Mouse (Mus musculus) gastrocnemius, adult 18-20 months (tissue): ENCODE measurements around the gene Flt1. TPM values are rescaled to one million over a fixed set of nuclear protein-coding genes. Genes with fewer than 3 reads are reported as not detected.

ENCODE experiments used
- DNase-seq: peaks from one replicate; pipeline ENCODE4 v3.0.0; 2021; ENCODE audit warnings: low spot score
- long read RNA-seq, 2 experiments: library from polyadenylated mRNA; stranded (forward); transcript quantifications; one replicate each; pipeline ENCODE4 v2.0.0; 2021
- total RNA-seq, 2 experiments: library from RNA; stranded (reverse); gene quantifications; 2 replicates each; pipeline ENCODE4 v1.2.3; 2021

Gene Flt1
- 10 to 100 TPM; 25.8 to 28.7 TPM for total RNA-seq
- long read RNA-seq, experiment 1, full-length matches to known transcripts, result 7 of 11 reads
- long read RNA-seq, experiment 1, partial matches to known transcripts, result 1 of 11 reads
- long read RNA-seq, experiment 1, other reads (novel, unspliced or antisense), result 3 of 11 reads
- long read RNA-seq, experiment 2, full-length matches to known transcripts, result 2 of 5 reads
- long read RNA-seq, experiment 2, partial matches to known transcripts, result 1 of 5 reads
- long read RNA-seq, experiment 2, other reads (novel, unspliced or antisense), result 2 of 5 reads

DNA sequence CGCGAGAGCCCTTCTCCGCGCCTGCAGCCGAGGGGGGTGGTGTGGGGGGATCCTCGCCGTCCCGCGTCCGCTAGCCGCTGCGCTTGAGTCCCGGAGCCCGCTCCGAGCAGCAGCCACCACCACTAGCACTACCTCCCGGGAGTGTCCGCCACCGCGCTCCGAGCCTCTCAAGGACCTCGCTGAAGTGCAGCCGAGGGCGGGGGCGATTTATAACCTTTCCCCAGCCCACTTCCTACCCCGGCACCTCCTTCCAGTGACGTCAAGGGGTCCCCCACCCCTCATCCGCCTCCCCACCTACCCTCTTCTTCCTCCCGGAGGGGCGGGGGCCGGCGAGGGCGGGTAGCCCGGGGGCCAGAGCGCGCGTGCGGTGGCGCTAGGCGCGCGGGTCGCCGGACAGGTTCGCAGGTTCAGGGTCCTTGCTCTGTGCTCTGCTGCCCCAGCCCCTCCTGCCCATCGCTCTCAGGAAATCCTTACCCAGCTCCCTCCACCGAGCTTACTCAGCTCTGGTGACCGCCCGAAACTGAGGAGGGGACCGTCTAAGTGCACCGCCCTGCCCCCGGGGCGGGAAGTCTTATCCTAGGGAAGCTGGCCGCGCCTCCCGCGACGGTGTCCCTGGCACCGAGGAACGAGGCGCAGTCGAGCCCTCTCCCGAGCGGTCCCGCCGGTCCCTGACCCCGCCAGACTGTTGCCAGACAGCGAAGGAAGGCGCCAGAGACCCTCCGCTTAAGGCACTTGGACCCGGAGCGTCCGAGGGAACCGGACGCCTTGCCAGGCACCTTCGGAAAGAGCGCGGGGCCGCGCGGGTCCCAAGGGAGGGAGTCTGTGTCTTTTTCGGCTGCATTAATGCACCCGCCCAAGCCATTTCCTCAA lies at the start of gene Flt1:
Flt1 (minus strand) TSS at position 181 of the 870 bp plus-strand sequence.
- peak; percentile 40 for DNase-seq

DNA sequence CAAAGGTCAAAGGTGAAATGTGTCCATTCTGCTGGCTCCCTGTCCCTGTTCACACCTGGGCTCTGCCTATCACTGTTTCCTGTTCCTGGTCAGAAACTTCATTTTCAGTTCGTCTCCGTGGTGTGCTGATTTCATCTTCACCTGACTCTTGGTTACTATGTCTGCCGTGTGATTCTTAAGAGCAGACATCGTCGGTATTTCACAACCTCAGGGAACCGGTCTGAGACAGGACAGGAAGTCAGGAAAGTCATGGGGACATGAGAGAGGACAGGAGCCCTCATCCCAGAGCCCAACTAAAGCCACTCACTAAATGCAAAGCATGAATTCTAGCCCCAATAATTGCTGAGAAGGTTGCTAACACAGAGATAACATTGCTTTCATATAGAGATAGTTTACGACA lies 49.4 kb upstream of the Flt1 start:
- no peak for DNase-seq

DNA sequence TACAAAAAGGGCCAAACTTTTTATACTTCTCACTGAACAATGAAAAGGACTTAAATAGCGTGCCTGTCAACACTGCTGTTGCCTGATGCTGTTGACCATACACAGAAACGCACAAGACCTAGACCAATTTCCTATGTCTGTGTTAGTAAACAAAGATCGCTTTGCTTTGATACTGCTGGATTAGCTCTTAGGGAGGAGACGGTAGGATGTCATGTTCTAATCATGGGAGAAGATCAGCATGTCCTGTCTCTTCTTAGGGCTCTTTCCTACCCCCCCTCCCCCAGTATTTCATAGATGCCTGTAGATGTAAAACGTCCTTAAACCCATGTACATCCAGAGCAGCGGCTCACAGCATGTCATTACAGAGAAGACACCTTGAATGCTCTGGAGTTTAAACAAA lies 44.1 kb upstream of the Flt1 start:
- DNase-seq, result no peak

DNA sequence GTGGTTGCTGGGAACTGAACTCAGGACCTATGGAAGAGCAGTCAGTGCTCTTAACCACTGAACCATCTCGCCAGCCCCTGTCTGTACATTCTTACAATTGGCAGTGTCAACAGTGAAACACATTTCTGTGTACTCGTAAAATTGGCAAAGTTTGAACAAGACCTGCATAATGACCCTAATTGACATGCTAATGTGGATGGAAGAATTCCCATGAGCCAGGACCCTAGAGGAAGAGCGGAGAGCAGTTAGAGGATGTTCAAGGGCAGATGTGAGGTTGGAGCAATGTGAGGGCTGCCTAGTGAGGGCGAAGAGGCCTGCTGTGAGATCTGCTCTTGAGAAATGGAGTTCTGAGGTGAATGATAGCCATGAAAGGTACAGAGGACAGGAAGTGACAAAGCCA lies 38.2 kb upstream of the Flt1 start:
- DNase-seq, result no peak

DNA sequence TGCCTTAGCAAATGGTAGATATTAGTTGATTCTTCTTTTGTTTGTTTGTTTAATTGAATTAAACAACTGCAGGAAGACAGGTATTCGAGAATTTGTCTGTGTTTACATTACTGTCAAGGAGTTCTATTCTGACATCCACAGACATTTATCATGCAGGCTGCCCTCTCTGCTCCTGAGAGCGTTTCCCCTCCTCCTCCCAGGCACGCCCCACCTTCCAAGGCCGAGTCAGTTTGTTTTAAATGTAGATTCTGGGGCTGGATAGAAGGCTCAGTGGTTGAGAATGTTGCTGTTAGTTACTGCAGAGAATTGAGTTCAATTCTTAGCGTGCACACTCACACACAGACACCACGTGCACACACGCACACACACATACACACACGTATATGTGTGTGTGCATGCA lies 36.2 kb upstream of the Flt1 start:
- no peak for DNase-seq

DNA sequence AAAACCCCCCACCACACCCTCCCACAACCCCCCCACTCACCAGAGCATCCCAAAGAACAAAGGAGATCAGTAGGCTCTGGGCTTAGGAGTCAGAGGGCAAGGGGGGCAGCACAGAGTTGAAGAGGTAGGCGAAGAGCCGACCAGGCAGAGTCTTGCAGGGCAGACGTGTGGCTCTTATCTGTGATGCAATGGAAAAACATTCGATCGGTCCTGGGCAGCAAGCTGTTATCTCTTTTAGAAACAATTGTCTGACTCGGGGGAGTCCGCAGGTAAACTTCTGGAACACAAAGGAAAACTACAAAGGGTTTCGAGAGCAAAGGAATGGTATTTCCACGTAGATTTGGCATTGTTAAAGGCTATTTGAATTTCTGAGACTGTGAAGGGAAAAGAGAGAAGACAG lies 35.5 kb upstream of the Flt1 start:
- no peak for DNase-seq

DNA sequence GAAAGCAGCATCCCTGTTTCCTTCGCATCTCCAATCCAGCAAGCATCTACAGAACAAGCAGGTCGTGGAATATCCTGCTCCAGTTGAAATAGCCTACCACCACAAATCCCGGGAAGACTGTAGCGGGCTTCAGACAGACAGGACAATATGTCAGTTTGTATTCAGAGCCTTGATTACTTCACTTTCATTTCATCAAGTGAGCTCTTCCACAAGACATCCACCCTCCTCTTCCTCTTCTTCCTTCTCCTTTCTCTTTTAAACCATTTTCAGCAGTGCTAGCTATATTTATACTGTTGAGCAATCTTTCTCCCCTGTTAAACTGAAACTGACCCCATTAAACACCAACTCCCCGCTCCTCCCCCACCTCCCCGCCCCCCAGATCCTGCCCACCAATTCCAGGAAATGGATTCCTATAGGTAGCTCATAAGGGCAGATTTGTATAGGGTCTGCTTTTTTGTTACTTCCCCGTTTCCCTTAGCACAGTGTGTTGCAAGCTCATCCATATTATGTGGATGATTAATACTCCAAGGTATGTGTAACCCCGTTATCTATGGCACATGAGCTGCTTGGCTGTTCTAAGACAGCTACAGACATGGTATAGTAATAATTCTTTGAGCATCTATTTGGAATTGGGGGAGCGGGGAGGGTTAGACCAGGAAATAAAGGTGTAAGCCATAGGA lies 33.0 kb upstream of the Flt1 start:
- DNase-seq, result no peak

DNA sequence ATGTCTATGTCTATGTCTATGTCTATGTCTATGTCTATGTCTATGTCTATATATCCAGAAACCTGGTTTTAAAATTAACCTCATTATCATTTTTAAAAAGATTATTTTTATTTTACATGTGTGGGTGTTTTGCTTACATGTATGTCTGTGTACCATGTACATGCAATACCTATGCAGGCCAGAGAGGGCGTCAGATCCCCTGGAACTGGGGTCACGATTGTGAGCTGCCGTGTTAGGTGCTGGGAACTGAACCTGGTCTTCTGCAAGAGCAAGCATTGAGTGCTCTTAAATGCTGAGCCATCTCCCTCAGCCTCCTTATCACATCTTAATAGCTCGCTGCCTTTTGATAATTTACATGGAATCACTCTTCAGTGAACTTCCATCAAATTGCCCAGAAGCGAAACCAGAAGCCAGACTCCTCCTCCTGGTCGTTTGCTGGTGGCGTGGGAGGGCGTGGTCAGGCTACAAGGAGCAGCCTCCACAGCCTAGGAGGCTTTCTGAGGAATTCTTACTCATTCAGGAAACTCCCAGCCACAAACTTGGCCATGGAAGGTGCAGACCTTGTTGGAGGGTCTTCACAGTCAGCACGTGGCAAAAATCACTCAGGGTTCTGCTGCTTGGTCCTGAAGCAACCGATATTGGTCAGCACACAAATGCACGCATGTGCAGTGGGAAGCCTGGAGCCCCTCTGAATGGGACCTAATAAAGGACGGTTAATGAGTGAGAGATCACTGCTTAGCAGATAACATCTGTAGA lies 32.2 kb upstream of the Flt1 start:
- DNase-seq, result peak; percentile 16

DNA sequence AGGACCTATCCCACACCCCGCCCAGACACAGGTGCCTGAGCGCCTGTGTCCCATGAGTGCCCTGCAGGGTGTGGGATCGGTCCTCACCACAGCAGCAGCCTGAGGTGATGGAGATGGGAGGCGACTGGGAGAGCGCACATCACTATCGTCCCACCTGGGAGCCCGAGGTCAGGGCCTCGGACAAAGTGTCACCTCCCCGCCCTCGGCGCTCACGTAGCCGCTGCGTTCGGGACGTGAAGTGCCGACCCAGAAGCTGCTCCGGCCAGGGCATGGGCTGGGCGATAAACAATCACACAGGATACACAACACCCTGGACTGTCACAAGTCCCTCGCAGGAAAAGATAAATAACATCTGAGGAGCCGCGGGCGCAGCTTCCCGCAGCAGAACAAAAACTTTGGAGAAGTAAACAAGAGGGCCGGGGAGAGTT lies 27.1 kb upstream of the Flt1 start:
- no peak for DNase-seq

DNA sequence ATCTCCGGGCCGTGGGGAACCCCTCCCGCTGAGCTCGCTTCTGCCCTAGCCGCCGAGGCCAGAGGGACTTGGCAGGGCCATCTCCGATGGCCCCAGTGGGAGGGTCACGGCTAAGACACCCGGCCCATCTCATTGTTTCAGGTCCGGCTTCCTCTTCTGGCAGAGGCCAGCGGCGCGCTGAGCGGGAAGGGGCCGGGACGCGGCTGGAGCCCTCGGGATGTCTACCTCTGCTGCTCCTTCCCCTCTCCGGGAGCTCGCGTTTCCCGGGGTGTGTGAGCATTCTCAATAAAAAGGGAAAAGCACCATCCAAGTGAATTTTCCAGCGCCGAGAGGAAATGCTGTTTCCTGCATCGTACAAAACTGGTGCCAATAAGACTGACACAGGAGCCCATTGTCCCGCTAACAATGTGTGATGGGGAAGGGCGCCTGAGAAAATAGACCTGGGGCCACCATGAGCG lies 25.9 kb upstream of the Flt1 start:
- DNase-seq, result peak; percentile 17

DNA sequence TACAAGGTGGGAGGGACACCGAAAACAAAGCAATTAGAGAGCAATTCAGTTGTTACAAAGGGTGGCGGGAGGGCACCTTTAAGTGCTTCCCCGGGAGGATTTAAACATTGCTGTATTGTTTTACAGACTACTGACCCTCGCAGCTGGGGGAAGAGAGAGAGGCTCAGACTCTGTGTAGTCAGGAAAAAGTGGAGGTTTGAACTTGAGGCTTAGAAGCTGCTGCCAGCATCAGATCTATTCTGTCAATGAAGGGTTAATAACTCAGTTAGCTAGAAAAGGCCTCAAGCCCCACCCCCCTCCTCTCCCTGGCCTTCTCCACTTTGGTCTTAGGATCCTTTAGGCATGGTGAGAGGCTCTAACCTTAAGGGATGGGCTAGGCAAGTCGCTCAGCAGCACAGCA lies 24.2 kb upstream of the Flt1 start:
- no peak for DNase-seq

DNA sequence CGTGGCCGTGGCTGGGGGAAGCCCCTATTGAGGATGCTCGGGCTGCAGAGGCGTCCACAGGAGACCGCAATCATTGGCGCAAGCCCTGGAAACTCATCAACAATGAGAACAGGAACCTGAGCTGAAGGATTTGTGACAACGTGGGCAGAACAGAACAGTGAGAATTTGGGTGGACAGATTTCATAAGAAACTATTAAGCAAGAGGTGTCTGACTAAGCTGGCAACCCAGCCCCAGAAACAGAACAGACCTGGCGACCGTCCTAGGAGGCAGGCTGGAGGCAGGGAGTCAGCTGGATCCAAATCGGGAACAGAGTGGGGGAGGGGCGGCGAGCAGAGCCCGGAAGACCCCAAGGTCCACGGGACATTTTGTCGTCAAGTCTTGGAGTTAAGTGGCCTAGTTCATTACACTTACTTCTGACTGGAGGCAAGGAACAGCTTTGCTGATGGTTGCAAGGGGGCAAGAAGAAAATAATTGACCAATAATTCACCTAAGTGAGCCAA lies 22.3 kb upstream of the Flt1 start:
- DNase-seq, result peak; percentile 53

DNA sequence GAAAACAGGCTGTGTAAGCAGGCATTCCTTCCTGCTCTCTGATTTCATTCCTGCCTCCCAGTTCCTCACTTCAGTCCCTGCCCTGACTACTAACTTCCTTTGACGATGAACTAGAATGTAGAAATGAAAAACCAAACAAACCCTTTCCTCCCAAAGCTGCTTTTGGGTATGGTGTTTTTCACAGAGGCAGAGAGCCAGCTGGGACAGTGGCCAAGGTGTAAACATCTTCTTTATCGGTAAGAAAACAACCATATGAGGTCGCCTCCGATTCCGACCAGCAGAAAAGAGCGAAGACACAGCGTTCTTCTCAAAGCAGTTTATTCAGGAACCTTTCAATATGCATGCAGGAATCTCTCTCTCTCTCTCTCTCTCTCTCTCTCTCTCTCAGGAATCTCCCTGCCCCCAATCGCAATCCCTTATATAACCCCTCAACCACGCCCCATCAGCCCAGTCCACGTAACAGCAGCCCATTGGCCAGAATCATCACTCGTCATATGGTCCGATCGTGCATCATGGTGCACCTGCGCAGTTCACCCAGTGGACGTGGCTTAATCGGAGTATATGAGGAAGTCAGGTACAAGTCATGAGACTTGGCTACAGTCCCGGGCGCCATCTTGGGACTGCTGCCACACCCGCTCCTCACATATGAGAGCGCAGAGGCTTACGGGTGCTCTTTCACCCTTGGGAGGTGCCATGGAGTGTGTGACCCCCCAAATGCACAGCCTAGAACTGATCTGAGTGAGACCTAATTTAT lies 19.3 kb upstream of the Flt1 start:
- DNase-seq, result no peak

DNA sequence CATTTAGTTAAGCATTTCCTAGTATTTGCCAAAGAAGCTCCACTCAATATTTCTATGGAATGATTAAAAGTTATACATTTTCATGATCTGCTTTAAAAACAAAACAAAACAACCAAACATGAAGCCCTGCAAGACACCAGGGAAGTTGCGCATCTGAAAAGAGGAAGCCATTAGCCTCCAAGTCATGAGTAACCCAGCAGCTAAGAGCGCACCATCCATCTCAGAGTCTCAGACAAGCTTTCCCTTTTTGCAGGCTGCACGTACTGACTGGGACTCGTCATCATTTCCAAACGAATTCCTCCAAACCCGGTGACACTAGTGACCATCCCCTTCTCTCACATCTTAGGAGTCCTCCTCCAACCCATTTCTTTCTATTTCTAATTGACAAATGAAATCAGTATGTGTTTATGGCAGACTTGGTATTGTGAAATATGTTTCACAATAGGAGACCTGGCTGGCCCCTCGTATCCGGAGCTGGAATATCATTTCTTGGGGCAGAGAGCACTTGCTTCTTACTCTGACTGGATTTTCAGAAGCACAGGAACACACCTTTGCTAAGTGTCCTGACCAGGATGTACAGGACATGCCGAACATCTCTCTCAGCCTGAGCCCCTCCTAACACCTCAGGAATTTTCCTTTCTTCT lies 16.8 kb upstream of the Flt1 start:
- DNase-seq, result no peak

DNA sequence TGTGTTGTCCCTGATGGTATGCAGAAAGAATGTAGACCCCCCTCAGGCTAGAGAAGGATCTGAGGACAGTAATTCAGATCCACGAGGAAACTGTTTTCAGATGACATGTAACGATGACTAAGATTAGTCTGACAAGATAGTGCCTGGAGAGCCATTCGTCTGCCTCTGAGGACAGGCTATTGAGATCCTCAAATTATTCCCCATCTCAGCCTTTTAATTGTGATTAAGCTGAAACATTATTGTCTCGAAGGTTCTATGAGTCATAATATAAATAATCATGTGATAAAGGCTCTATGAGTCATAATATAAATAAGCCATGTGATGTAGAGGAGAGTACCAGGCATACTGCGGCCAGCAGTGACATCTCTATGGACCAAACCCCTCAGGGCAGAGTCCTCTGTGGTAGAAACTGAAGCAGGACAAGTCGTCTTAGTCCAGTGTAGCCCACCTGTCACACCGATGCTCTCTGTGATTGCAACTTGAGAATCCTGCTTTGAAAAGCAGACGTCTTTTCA lies 11.0 kb upstream of the Flt1 start:
- no peak for DNase-seq

DNA sequence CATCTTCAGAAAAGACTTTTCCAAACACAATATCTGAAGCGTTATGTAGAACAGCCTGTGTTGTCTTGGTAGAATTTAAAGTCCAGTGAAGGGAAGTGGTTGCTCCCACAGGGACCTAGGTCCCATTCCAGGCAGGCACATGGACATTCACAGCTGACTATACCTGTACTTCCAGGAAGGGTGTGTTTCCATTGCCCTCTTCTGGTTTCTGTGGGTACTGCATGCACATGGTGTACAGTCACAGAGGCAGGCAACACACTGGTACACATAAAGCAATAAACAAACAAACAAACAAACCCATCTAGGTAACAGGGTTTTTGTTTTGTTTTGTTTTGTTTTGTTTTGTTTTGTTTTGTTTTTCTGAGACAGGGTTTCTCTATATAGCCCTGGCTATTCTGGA lies 7.9 kb upstream of the Flt1 start:
- no peak for DNase-seq

DNA sequence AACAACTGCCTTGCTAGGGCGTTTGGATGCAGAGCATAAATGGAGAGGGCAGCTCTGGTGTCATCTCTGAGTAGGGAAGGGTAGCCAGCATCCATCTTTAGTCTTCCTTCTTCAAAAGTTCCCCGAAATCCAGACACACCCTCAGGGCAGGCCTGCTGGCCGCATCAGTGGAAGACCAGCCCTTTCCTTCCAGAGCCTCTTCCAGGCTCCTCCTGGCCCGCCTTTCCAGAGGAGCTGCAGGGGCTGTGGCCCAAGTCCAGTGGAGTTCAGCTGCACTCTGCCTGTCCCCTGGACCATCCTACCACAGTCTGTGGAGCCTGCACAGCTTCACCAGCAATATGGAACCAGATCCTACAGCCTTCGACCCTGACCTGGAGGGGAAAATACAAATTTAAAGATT lies 7.1 kb upstream of the Flt1 start:
- no peak for DNase-seq

DNA sequence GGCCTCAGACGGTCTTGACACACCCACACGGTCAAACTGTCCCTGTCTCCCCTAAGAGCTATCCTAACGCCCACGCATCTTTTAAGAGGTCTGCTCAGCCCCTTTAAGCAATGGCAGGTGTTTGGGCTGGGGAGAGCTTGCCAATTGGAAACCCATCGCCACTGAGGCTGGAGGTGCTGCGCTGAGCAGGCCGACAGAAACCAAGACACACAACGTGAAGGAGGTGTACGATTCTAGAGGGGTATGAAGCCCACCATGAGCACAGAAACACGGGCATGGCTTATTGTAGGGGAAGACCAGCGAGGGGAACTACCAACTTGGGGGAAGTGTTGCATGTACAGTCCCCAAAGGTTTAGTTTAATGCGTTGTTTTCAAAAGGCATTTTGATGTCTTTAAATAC lies 1.7 kb upstream of the Flt1 start:
- DNase-seq, result no peak

DNA sequence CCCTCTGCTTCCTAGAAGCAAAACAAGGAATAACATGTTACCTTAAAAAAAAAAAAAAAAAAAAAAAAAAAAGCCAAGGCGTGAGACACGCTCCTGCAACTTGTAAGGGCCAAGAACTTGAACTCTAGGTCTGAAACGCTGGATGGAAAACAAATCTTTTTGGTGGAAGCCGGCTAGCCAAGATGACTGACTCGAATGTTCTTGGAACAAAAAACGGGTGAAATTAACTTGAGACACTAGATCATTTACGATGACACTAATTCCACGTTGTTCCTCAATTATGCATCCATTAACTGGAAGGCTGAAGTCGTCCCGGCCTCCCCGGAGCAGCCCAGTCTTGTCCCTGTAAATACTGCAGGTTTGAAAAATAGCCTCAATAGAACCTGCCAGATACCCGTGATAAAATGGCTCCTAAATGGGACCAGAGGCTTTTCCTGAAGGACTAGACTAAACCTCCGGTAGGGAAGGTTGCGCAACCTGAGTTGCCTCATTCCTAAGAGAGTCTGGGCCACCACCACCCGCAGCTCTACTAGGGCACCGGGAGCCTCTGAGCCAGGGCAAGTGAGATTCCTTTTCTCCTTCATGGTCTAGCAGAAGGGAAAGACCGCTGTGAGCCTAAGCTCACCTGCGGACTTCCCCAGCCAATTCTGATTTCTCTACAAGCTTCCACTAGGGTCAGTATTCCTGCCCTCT lies 1.0 kb upstream of the Flt1 start:
- no peak for DNase-seq
